ENCODE assay signal across 8 mouse cellular contexts in genomic region chr10:127380767-127381742, GRCm38 (mm10). TPM values are rescaled to one million over a fixed set of nuclear protein-coding genes. Genes with fewer than 3 reads are reported as not detected.
A peak's percentile ranks its signal among the peaks of the same experiment; 100 is the strongest.
DNase-seq lines count a peak whose midpoint lies in the region; ATAC-seq lines count a peak whose summit lies in the region.

No protein-coding gene starts in this region.

- no peaks in the 10 kb centered on the region for H3K27me3 ChIP-seq in intestine, embryonic 14.5 days (replicated peaks; ENCODE audit: control insufficient read depth, insufficient read depth, low read length)
- H3K27me3 ChIP-seq in midbrain, embryonic 10.5 days (ENCODE audit: low read depth, poor library complexity, severe bottlenecking) = no peaks in the 10 kb centered on the region

- intact Hi-C loops in left cerebral cortex, postnatal 4 days (cut with DNase I) = loop anchor here (5.0 kb wide), 1 partner anchor 36 kb away; no protein-coding TSS in a partner anchor

- no peaks in the 10 kb centered on the region for H3K9me3 ChIP-seq in intestine, embryonic 14.5 days (ENCODE audit: control insufficient read depth, low read length)
- H3K9me3 ChIP-seq in midbrain, embryonic 10.5 days (replicated peaks) = no peaks in the 10 kb centered on the region

- H3K4me1 ChIP-seq in intestine, embryonic 14.5 days (replicated peaks; ENCODE audit: control insufficient read depth, insufficient read depth, low read length) = peaks cover 18% of the 10 kb centered on the region
- peaks cover 29% of the 10 kb centered on the region for H3K4me1 ChIP-seq in midbrain, embryonic 10.5 days

- H3K36me3 ChIP-seq in intestine, embryonic 14.5 days (ENCODE audit: control insufficient read depth, insufficient read depth, low read length) = no peaks in the 10 kb centered on the region
- H3K36me3 ChIP-seq in midbrain, embryonic 10.5 days = no peaks in the 10 kb centered on the region

- DNase-seq in cerebellum, postnatal 25 days = peak; percentile 58 to 67
- peak; percentile 22 to 51 for DNase-seq in gastrocnemius, adult 8-10 months (ENCODE audit: low spot score in 2 of 2)
- DNase-seq in intestine, embryonic 14.5 days (ENCODE audit: low spot score) = peak; percentile 84
- DNase-seq in left cerebral cortex, postnatal 4 days = peak; percentile 73
- peak; percentile 78 for DNase-seq in midbrain, embryonic 10.5 days (ENCODE audit: low spot score)
- peak; percentile 23 for DNase-seq in skeletal muscle tissue, adult 2 months (ENCODE audit: low read depth, low spot score)

- H3K27ac ChIP-seq in intestine, embryonic 14.5 days (ENCODE audit: low read depth) = peak overlapping the region; percentile 90
- peak overlapping the region; percentile 94 for H3K27ac ChIP-seq in midbrain, embryonic 10.5 days (replicated peaks)

- peak overlapping the region; percentile 74 for H3K4me2 ChIP-seq in intestine, embryonic 14.5 days (ENCODE audit: low read length)

- WGBS in intestine, embryonic 14.5 days = 1% methylated on average over 58 of the region's 79 CpGs
- WGBS in midbrain, embryonic 10.5 days = 7% methylated on average over 75 of the region's 79 CpGs

- peak overlapping the region; percentile 70 for H3K4me3 ChIP-seq in intestine, embryonic 14.5 days (ENCODE audit: low read depth, low read length)
- H3K4me3 ChIP-seq in midbrain, embryonic 10.5 days = peak overlapping the region; percentile 73

- ATAC-seq in activated CD4-positive, CD25-positive, alpha-beta regulatory T cell, adult 4 months = peak; percentile 17
- peak; percentile 83 for ATAC-seq in intestine, embryonic 14.5 days (replicated peaks; ENCODE audit: low FRiP score, low TSS enrichment, low read depth)
- ATAC-seq in inflammation-experienced regulatory T-cells, adult 6 months = no peak

- peak overlapping the region; percentile 84 for H3K9ac ChIP-seq in intestine, embryonic 14.5 days (ENCODE audit: low read length)

RNA-seq across cellular contexts. Expression of gene R3hdm2, which starts 0.9 kb away (rescaled TPM):
- polyA plus RNA-seq in activated CD4-positive, CD25-positive, alpha-beta regulatory T cell, adult 4 months (2017; shearing (Covaris generic)) = 10 to 100 TPM; 14.4 to 15.0 TPM
- total RNA-seq in gastrocnemius, adult 8-10 months (2022) = 100 to 1,000 TPM; 130 to 135 (median 131) TPM
- 29.8 and 31.5 TPM in 2 replicates for polyA plus RNA-seq in intestine, embryonic 14.5 days (2014; fragmentation: Nextera tagmentation; extraction: Ambion mirVana)
- 100 to 1,000 TPM; 158 to 165 TPM for total RNA-seq in left cerebral cortex, postnatal 4 days (2021)
- 29.6 and 34.5 TPM in 2 replicates for polyA plus RNA-seq in midbrain, embryonic 10.5 days (2016; fragmentation: Nextera tagmentation; extraction: Ambion mirVana)
- polyA plus RNA-seq in inflammation-experienced regulatory T-cells, adult 6 months (2017; shearing (Covaris generic)) = 10 to 100 TPM; 11.8 to 17.6 (median 12.0) TPM

RNA-seq across cellular contexts. Expression of gene Inhbc, which starts 10.8 kb away (rescaled TPM):
- not detected for polyA plus RNA-seq in activated CD4-positive, CD25-positive, alpha-beta regulatory T cell, adult 4 months (2017; shearing (Covaris generic))
- not detected for total RNA-seq in gastrocnemius, adult 8-10 months (2022)
- not detected in 2 replicates for polyA plus RNA-seq in intestine, embryonic 14.5 days (2014; fragmentation: Nextera tagmentation; extraction: Ambion mirVana)
- not detected for total RNA-seq in left cerebral cortex, postnatal 4 days (2021)
- not detected in 2 replicates for polyA plus RNA-seq in midbrain, embryonic 10.5 days (2016; fragmentation: Nextera tagmentation; extraction: Ambion mirVana)
- polyA plus RNA-seq in inflammation-experienced regulatory T-cells, adult 6 months (2017; shearing (Covaris generic)) = not detected

RNA-seq across cellular contexts. Expression of gene Inhbe, which starts 26.8 kb away (rescaled TPM):
- polyA plus RNA-seq in activated CD4-positive, CD25-positive, alpha-beta regulatory T cell, adult 4 months (2017; shearing (Covaris generic)) = under 1 TPM in 1 of 2 experiments, not detected in 1; 0.07 TPM
- not detected for total RNA-seq in gastrocnemius, adult 8-10 months (2022)
- not detected in 2 replicates for polyA plus RNA-seq in intestine, embryonic 14.5 days (2014; fragmentation: Nextera tagmentation; extraction: Ambion mirVana)
- not detected for total RNA-seq in left cerebral cortex, postnatal 4 days (2021)
- polyA plus RNA-seq in midbrain, embryonic 10.5 days (2016; fragmentation: Nextera tagmentation; extraction: Ambion mirVana) = 0.02 TPM in 1 of 2 replicates, not detected in the other
- not detected for polyA plus RNA-seq in inflammation-experienced regulatory T-cells, adult 6 months (2017; shearing (Covaris generic))

RNA-seq across cellular contexts. Expression of gene Gli1, which starts 39.3 kb away (rescaled TPM):
- polyA plus RNA-seq in activated CD4-positive, CD25-positive, alpha-beta regulatory T cell, adult 4 months (2017; shearing (Covaris generic)) = under 1 TPM; 0.15 to 0.75 TPM
- under 1 TPM; 0.48 to 0.99 (median 0.78) TPM for total RNA-seq in gastrocnemius, adult 8-10 months (2022)
- polyA plus RNA-seq in intestine, embryonic 14.5 days (2014; fragmentation: Nextera tagmentation; extraction: Ambion mirVana) = 12.6 and 15.1 TPM in 2 replicates
- total RNA-seq in left cerebral cortex, postnatal 4 days (2021) = 1 to 10 TPM; 2.8 to 4.1 TPM
- polyA plus RNA-seq in midbrain, embryonic 10.5 days (2016; fragmentation: Nextera tagmentation; extraction: Ambion mirVana) = 7.8 and 11.0 TPM in 2 replicates
- under 1 TPM in 2 of 3 experiments, not detected in 1; 0.49 to 0.56 TPM for polyA plus RNA-seq in inflammation-experienced regulatory T-cells, adult 6 months (2017; shearing (Covaris generic))

RNA-seq across cellular contexts. Expression of gene Arhgap9, which starts 59.3 kb away (rescaled TPM):
- polyA plus RNA-seq in activated CD4-positive, CD25-positive, alpha-beta regulatory T cell, adult 4 months (2017; shearing (Covaris generic)) = 100 to 1,000 TPM; 125 TPM
- total RNA-seq in gastrocnemius, adult 8-10 months (2022) = 1 to 10 TPM in 1 of 4 experiments, under 1 TPM in 3; 0.39 to 1.2 (median 0.57) TPM
- 4.2 and 4.4 TPM in 2 replicates for polyA plus RNA-seq in intestine, embryonic 14.5 days (2014; fragmentation: Nextera tagmentation; extraction: Ambion mirVana)
- total RNA-seq in left cerebral cortex, postnatal 4 days (2021) = 1 to 10 TPM in 1 of 2 experiments, under 1 TPM in 1; 0.56 to 1.1 TPM
- polyA plus RNA-seq in midbrain, embryonic 10.5 days (2016; fragmentation: Nextera tagmentation; extraction: Ambion mirVana) = 1.1 and 1.3 TPM in 2 replicates
- polyA plus RNA-seq in inflammation-experienced regulatory T-cells, adult 6 months (2017; shearing (Covaris generic)) = 100 to 1,000 TPM in 2 of 3 experiments, 10 to 100 TPM in 1; 91.9 to 112 (median 108) TPM

Comparison
In these comparisons a context has a peak if more than half of its experiments do, and no peak if none do; other contexts are left out.
1. DNase-seq: peak in every context shown above with its lines; median percentile 84 in intestine, embryonic 14.5 days; 78 in midbrain, embryonic 10.5 days; 73 in left cerebral cortex, postnatal 4 days; 62 in cerebellum, postnatal 25 days; 36 in gastrocnemius, adult 8-10 months; 23 in skeletal muscle tissue, adult 2 months.